In the genomic region with DNA sequence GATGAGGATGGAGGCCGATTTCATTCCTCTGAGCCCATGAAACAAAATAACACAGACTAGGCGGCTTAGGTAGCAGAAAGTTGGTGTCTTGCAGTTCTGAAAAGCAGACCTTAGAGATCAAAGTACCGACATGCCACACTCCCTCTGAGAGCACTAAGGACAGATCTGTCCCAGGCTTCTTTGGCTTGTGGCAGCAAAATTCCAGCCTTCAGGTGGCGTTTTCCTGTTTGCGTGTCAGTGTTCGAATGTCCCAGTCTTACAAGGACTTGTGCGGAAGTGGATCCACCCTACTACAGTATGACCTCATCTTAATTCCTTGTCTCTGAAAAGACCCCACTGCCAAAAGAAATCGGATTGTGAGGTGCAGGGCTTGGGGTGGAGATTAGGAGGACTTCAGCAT, we compare ENCODE assay signal across 11 mouse cellular contexts. TPM values are rescaled to one million over a fixed set of nuclear protein-coding genes. Genes with fewer than 3 reads are reported as not detected.
DNase-seq lines count a peak whose midpoint lies in the region; ATAC-seq lines count a peak whose summit lies in the region.
"Had no signal": no experiment of that assay in that cellular context is flagged by ENCODE, and none has a peak within 500 bp of the region (broad histone marks: within the 10 kb centered on the region; RNA-seq: fewer than 3 reads in every experiment).

No protein-coding gene starts in this region.

- 70% methylated on average over 8 of the region's 8 CpGs for WGBS in intestine, embryonic 15.5 days
- 42% methylated on average over 8 of the region's 8 CpGs for WGBS in lung, embryonic 16.5 days

- no peaks in the 10 kb centered on the region for H3K9me3 ChIP-seq in intestine, embryonic 15.5 days
- H3K9me3 ChIP-seq in lung, embryonic 16.5 days (ENCODE audit: control insufficient read depth, low read length), result no peaks in the 10 kb centered on the region

- no peak overlapping the region for H3K4me3 ChIP-seq in intestine, embryonic 15.5 days (replicated peaks)
- H3K4me3 ChIP-seq in lung, embryonic 16.5 days (ENCODE audit: low read length), result no peak overlapping the region

- no peaks in the 10 kb centered on the region for H3K4me1 ChIP-seq in intestine, embryonic 15.5 days (replicated peaks)
- no peaks in the 10 kb centered on the region for H3K4me1 ChIP-seq in lung, embryonic 16.5 days (replicated peaks; ENCODE audit: control insufficient read depth, insufficient read depth, low read length)

- no peak overlapping the region; the same call in 1 of the 2 replicates for H3K4me2 ChIP-seq in intestine, embryonic 15.5 days (replicated peaks)
- no peak overlapping the region for H3K4me2 ChIP-seq in lung, embryonic 16.5 days (ENCODE audit: low read depth, low read length)

- H3K27me3 ChIP-seq in intestine, embryonic 15.5 days (replicated peaks), result no peaks in the 10 kb centered on the region
- H3K27me3 ChIP-seq in lung, embryonic 16.5 days (ENCODE audit: control insufficient read depth, insufficient read depth, low read depth, low read length), result no peaks in the 10 kb centered on the region

- H3K27ac ChIP-seq in intestine, embryonic 15.5 days, result peak overlapping the region; percentile 54; the same call in 1 of the 2 replicates
- peak overlapping the region; percentile 30; the same call in 1 of the 2 replicates for H3K27ac ChIP-seq in lung, embryonic 16.5 days (ENCODE audit: low read length)

- peak; percentile 19 for DNase-seq in gastrocnemius, adult 18-20 months (ENCODE audit: low spot score)
- no peak for DNase-seq in gastrocnemius, postnatal 4 days (ENCODE audit: low spot score in 2 of 2)
- DNase-seq in ZHBTc4 (ENCODE audit: low read depth, low spot score), result peak; percentile 72
- DNase-seq in thymus, adult 18-20 months, result no peak
- no peak for DNase-seq in right cerebral cortex, adult 18-20 months
- DNase-seq in retina, embryonic 14.5 days (ENCODE audit: low spot score), result no peak
- DNase-seq: embryo, embryonic 11 days had no signal

- no peaks in the 10 kb centered on the region for H3K36me3 ChIP-seq in intestine, embryonic 15.5 days
- H3K36me3 ChIP-seq in lung, embryonic 16.5 days (ENCODE audit: control insufficient read depth, insufficient read depth, low read length), result no peaks in the 10 kb centered on the region

- ATAC-seq in intestine, embryonic 15.5 days, result peak; percentile 40
- ATAC-seq in lung, embryonic 16.5 days (ENCODE audit: low read depth), result peak; percentile 81

- H3K9ac ChIP-seq in intestine, embryonic 15.5 days, result no peak overlapping the region
- H3K9ac ChIP-seq in lung, embryonic 16.5 days (ENCODE audit: low read length), result no peak overlapping the region

RNA-seq across cellular contexts. Expression of gene Hepacam, which starts 1.7 kb away (rescaled TPM):
- under 1 TPM; 0.11 to 0.17 TPM for total RNA-seq in gastrocnemius, adult 18-20 months (2021)
- under 1 TPM; 0.41 to 0.59 TPM for total RNA-seq in gastrocnemius, postnatal 4 days (2021)
- polyA plus RNA-seq in intestine, embryonic 15.5 days (2015; fragmentation: Nextera tagmentation; extraction: Ambion mirVana), result 0.06 and 0.08 TPM in 2 replicates
- 0.35 and 0.40 TPM in 2 replicates for polyA plus RNA-seq in lung, embryonic 16.5 days (2015; fragmentation: Nextera tagmentation; extraction: Ambion mirVana)
- total RNA-seq: monocyte, adult 5-6 weeks had no signal

RNA-seq across cellular contexts. Expression of gene Ccdc15, which starts 20.6 kb away (rescaled TPM):
- total RNA-seq in gastrocnemius, adult 18-20 months (2021), result 1 to 10 TPM; 1.5 TPM
- 1 to 10 TPM; 3.7 to 4.2 TPM for total RNA-seq in gastrocnemius, postnatal 4 days (2021)
- 5.0 and 6.1 TPM in 2 replicates for polyA plus RNA-seq in intestine, embryonic 15.5 days (2015; fragmentation: Nextera tagmentation; extraction: Ambion mirVana)
- polyA plus RNA-seq in lung, embryonic 16.5 days (2015; fragmentation: Nextera tagmentation; extraction: Ambion mirVana), result 7.6 TPM in 2 replicates

RNA-seq across cellular contexts. Expression of gene Robo4, which starts 32.8 kb away (rescaled TPM):
- 10 to 100 TPM in 1 of 2 experiments, 1 to 10 TPM in 1; 6.4 to 10.1 TPM for total RNA-seq in gastrocnemius, adult 18-20 months (2021)
- total RNA-seq in gastrocnemius, postnatal 4 days (2021), result 10 to 100 TPM; 23.6 to 27.2 TPM
- polyA plus RNA-seq in intestine, embryonic 15.5 days (2015; fragmentation: Nextera tagmentation; extraction: Ambion mirVana), result 11.4 and 11.9 TPM in 2 replicates
- 24.7 and 29.8 TPM in 2 replicates for polyA plus RNA-seq in lung, embryonic 16.5 days (2015; fragmentation: Nextera tagmentation; extraction: Ambion mirVana)
- total RNA-seq: monocyte, adult 5-6 weeks had no signal
- polyA plus RNA-seq: C2C12 had no signal

Comparison
In these comparisons a context has a peak if more than half of its experiments do, and no peak if none do; other contexts are left out.
1. DNase-seq: peak in gastrocnemius, adult 18-20 months (single experiment) and ZHBTc4 (single experiment); none in gastrocnemius, postnatal 4 days (0 of 2), thymus, adult 18-20 months (0 of 2), right cerebral cortex, adult 18-20 months (single experiment) and retina, embryonic 14.5 days (single experiment).